26 mouse cellular contexts compared by ENCODE assay signal in the genomic region with DNA sequence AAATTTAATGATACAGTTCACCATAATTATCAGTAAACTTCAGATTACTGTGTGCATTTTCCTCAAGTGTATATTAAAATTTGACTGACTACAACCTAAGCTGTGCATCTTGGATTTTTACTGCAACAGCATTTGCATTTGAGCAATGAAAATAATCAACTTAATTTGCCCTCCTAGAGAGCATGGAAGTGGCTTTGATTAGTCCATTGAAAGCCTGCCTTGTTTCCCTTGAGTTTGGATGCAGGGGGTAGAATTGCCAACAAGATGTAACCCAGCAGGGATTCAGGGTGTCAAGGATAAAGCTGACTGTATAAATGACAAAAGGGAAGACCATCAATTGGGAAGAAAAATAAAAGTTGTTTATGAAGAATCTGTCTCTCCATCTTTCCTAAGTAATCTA.
"Had no signal": no experiment of that assay in that cellular context is flagged by ENCODE, and none has a peak within 500 bp of the region (broad histone marks: within the 10 kb centered on the region; RNA-seq: fewer than 3 reads in every experiment).

No protein-coding gene starts in this region.

- H3K27me3 ChIP-seq: embryonic facial prominence, embryonic 12.5 days; embryonic facial prominence, embryonic 13.5 days; embryonic facial prominence, embryonic 15.5 days; forebrain, embryonic 12.5 days; forebrain, embryonic 13.5 days; forebrain, embryonic 15.5 days had no signal

- H3K4me3 ChIP-seq: embryonic facial prominence, embryonic 10.5 days; embryonic facial prominence, embryonic 12.5 days; embryonic facial prominence, embryonic 13.5 days; embryonic facial prominence, embryonic 15.5 days; erythroblast, embryonic 14.5 days; forebrain, embryonic 10.5 days; forebrain, embryonic 12.5 days; forebrain, embryonic 13.5 days; forebrain, embryonic 15.5 days; gastrocnemius, adult 2 months; heart, adult 2 months; heart, embryonic 10.5 days had no signal

- H3K4me2 ChIP-seq: embryonic facial prominence, embryonic 12.5 days; embryonic facial prominence, embryonic 13.5 days; embryonic facial prominence, embryonic 15.5 days; forebrain, embryonic 12.5 days; forebrain, embryonic 13.5 days; forebrain, embryonic 15.5 days had no signal

- H3K27ac ChIP-seq: embryonic facial prominence, embryonic 10.5 days; embryonic facial prominence, embryonic 12.5 days; embryonic facial prominence, embryonic 13.5 days; embryonic facial prominence, embryonic 15.5 days; forebrain, embryonic 10.5 days; forebrain, embryonic 12.5 days; forebrain, embryonic 13.5 days; forebrain, embryonic 15.5 days; gastrocnemius, adult 2 months; heart, adult 2 months; heart, embryonic 10.5 days had no signal

- H3K9ac ChIP-seq: embryonic facial prominence, embryonic 12.5 days; embryonic facial prominence, embryonic 13.5 days; embryonic facial prominence, embryonic 15.5 days; forebrain, embryonic 12.5 days; forebrain, embryonic 13.5 days; forebrain, embryonic 15.5 days; forebrain, postnatal 0 days had no signal

- ATAC-seq: forebrain, embryonic 13.5 days; forebrain, embryonic 15.5 days; forebrain, postnatal 0 days had no signal

- H3K4me1 ChIP-seq: embryonic facial prominence, embryonic 10.5 days; embryonic facial prominence, embryonic 12.5 days; embryonic facial prominence, embryonic 13.5 days; embryonic facial prominence, embryonic 15.5 days; forebrain, embryonic 10.5 days; forebrain, embryonic 12.5 days; forebrain, embryonic 13.5 days; forebrain, embryonic 15.5 days; heart, embryonic 10.5 days had no signal

- H3K9me3 ChIP-seq: embryonic facial prominence, embryonic 10.5 days; embryonic facial prominence, embryonic 12.5 days; embryonic facial prominence, embryonic 13.5 days; embryonic facial prominence, embryonic 15.5 days; forebrain, embryonic 10.5 days; forebrain, embryonic 12.5 days; forebrain, embryonic 13.5 days; forebrain, embryonic 15.5 days; heart, embryonic 10.5 days had no signal

- DNase-seq: cerebellum, adult 9-10 months; cerebellum, adult 9-11 months; cerebellum, postnatal 10 days; cerebellum, postnatal 14 days; cerebellum, postnatal 25 days; cerebellum, postnatal 36 days; embryo, embryonic 11 days; forebrain, postnatal 0 days; gastrocnemius, adult 2 months; gastrocnemius, postnatal 10 days; gastrocnemius, postnatal 14 days; gastrocnemius, postnatal 25 days; gastrocnemius, postnatal 36 days; heart, adult 11 months; heart, adult 18-20 months; heart, adult 2 months had no signal

- H3K36me3 ChIP-seq: embryonic facial prominence, embryonic 10.5 days; embryonic facial prominence, embryonic 12.5 days; embryonic facial prominence, embryonic 13.5 days; embryonic facial prominence, embryonic 15.5 days; forebrain, embryonic 10.5 days; forebrain, embryonic 12.5 days; forebrain, embryonic 15.5 days; heart, embryonic 10.5 days had no signal
